Mouse (Mus musculus) embryonic facial prominence, embryonic 14.5 days (tissue): Measurements from ENCODE around the gene Ptrh2. TPM values are rescaled to one million over a fixed set of nuclear protein-coding genes. Genes with fewer than 3 reads are reported as not detected.

Experiments used
- ATAC-seq: fragments of 200-750 bp; cut with Nextera tagmentation; 2 replicates; pipeline ENCODE4 v1.8.0; 2017; ENCODE audit warnings: low read depth, moderate number of reproducible peaks, moderate TSS enrichment
- DNase-seq: peaks from one replicate; pipeline ENCODE4 v3.0.0-alpha.2; 2015; ENCODE audit warnings: low spot score
- H3K27ac ChIP-seq: fragments of 300-500 bp; sonication (generic); replicated peaks from 2 replicates; pipeline ENCODE4 v1.5.1; 2014; ENCODE audit warnings: low read depth, mild to moderate bottlenecking, low read length, moderate library complexity
- H3K27me3 ChIP-seq: fragments of 300-500 bp; sonication (generic); replicated peaks from 2 replicates; pipeline ENCODE4 v1.6.1; 2014; ENCODE audit warnings: low read length; ENCODE audit not compliant: control insufficient read depth, insufficient read depth
- H3K36me3 ChIP-seq: fragments of 300-500 bp; sonication (generic); 2 replicates; pipeline ENCODE4 v1.6.1; 2014; ENCODE audit warnings: low read length, mixed read lengths; ENCODE audit not compliant: control insufficient read depth, insufficient read depth
- H3K4me1 ChIP-seq: fragments of 300-500 bp; sonication (generic); 2 replicates; pipeline ENCODE4 v1.6.1; 2014; ENCODE audit warnings: antibody characterized with exemption, low read length; ENCODE audit not compliant: control insufficient read depth, insufficient read depth
- H3K4me2 ChIP-seq: fragments of 300-500 bp; sonication (generic); 2 replicates; pipeline ENCODE4 v1.6.1; 2014; ENCODE audit warnings: low read depth, mild to moderate bottlenecking, low read length, moderate library complexity, mixed read lengths
- H3K4me3 ChIP-seq: fragments of 300-500 bp; sonication (generic); 2 replicates; pipeline ENCODE4 v1.5.1; 2014; ENCODE audit warnings: low read depth, mild to moderate bottlenecking, low read length
- H3K9ac ChIP-seq: fragments of 300-500 bp; sonication (generic); 2 replicates; pipeline ENCODE4 v1.6.1; 2014; ENCODE audit warnings: low read depth, mild to moderate bottlenecking, low read length, moderate library complexity, mixed read lengths
- H3K9me3 ChIP-seq: fragments of 300-500 bp; sonication (generic); 2 replicates; pipeline ENCODE4 v1.6.1; 2016; ENCODE audit warnings: low read length; ENCODE audit not compliant: control insufficient read depth
- WGBS: fragments of 180-500 bp; shearing (Covaris S2); extraction: QIAGEN DNeasy Blood & Tissue Kit; methylation state at CpG from one replicate; pipeline ENCODE4 v1.1.7; 2014; 5-methylcytosine and 5-hydroxymethylcytosine counted together
- polyA plus RNA-seq: library from polyadenylated mRNA; unstranded; fragments of >200 nt; fragmentation: Nextera tagmentation; extraction: Ambion mirVana; gene quantifications from 2 replicates; pipeline ENCODE4 v1.2.1, GENCODE M21; 2014

Ptrh2 gene
- polyA plus RNA-seq, 1 experiment from 2014 or later, result 26.9 TPM

DNA sequence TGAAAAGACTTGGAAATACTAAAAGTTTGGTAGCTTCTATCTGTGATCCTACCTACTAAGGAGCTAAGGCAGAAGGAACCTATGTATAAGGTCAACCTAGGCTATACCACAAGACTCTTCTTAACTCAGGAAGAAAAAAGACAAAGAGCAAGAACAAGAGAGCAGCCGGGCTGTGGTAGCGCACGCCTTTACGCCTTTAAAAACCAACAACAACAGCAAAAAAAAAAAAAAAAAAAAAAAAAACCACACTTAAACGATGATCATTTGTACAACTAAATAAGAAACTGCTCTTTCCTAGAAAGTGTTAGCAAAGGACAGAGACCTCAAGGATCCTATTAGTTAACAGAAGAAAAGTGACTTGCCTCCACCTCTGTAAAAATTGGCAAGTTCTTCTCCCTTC, 57.7 kb downstream of the Ptrh2 start:
- DNase-seq (no peak), ATAC-seq (no peak)
- Histone ChIP-seq H3K4me2 (no peak overlapping the region), H3K27ac (no peak overlapping the region), H3K4me3 (no peak overlapping the region), H3K4me1 (no peaks in the 10 kb centered on the region), H3K27me3 (no peaks in the 10 kb centered on the region), H3K9me3 (no peaks in the 10 kb centered on the region), H3K9ac (no peak overlapping the region), H3K36me3 (no peaks in the 10 kb centered on the region)
- WGBS, result 95% methylated on average over 5 of the region's 5 CpGs

Other genes with a start within 250 kb of the Ptrh2 start
- gene Rnft1, start 199.3 kb upstream of the Ptrh2 start, polyA plus RNA-seq, result 53.5 and 53.6 TPM in 2 replicates
- gene Rps6kb1, start 139.2 kb upstream of the Ptrh2 start, polyA plus RNA-seq, result 60.5 and 66.1 TPM in 2 replicates
- 10.8 and 12.7 TPM in 2 replicates for gene Tubd1, start 139.0 kb upstream of the Ptrh2 start, polyA plus RNA-seq
- 86.6 and 96.2 TPM in 2 replicates for gene Vmp1, start 149 bp upstream of the Ptrh2 start, polyA plus RNA-seq
- gene Cltc, start 73.6 kb downstream of the Ptrh2 start, polyA plus RNA-seq, result 167 and 175 TPM in 2 replicates
- gene Dhx40, start 123.8 kb downstream of the Ptrh2 start, polyA plus RNA-seq, result 19.9 and 21.8 TPM in 2 replicates